Mouse (Mus musculus): ENCODE results near the gene Zfp13.

DNA sequence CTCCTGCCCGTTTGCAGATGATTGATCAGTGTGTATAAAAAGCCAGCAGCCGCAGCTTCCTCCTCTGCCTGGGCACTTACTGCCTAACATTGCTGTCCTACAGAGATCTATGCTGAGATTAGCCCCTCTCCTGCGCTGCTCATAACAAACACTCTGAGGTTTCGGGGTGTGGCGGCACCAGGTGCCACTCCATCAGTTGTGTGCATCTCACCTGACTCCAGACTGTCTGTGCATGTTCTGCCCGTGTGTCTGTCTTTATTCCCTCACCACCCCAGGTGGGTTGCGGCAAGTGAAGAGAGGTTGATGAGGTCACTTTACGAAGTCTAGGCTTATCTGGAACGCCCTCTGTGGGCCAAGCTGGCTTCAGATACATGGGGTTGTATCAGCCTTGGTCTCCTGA lies 17.8 kb upstream of the Zfp13 start:
- TF ChIP-seq POLR2A (IDR thresholded peaks at IDR 0.05; ENCODE audit: insufficient read depth, low read depth, low read length) (no peak), CTCF (IDR thresholded peaks at IDR 0.05; ENCODE audit: insufficient read depth, low read depth, low read length) (no peak)
